Mouse (Mus musculus): ENCODE measurements around the gene Ush2a. TPM values are rescaled to one million over a fixed set of nuclear protein-coding genes. Genes with fewer than 3 reads are reported as not detected.

Gene Ush2a
- polyA plus RNA-seq, 1 experiment from 2014 or later = 0.05 TPM

DNA sequence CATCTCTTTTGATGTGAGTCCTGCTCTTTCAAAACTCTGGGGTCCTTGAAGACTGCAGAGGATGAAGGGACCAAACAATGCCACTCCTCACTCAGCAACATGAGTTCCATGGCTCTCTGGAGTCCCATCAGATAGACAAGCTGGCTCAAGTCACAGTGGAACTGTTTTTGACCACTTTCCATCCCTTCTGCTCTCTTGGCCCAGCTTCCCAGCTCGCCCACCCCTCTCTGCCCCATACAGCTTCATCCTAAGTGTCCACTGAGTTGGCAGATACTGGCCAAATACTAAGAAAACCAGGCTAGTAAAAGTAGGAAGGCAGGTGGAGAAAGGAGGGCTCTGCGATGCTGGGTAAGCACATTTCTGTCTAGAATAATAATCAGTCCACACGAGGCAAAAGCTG lies 265.6 kb downstream of the Ush2a start:
- no peaks in the 10 kb centered on the region for H3K4me1 ChIP-seq (ENCODE audit: insufficient read depth, low read length)
- H3K4me3 ChIP-seq (ENCODE audit: low read length) = no peak overlapping the region
- H3K9me3 ChIP-seq (ENCODE audit: low read length) = 0 out of 2 replicates have a peak, but pooled peaks cover 2% of the 10 kb centered on the region
- H3K27ac ChIP-seq (ENCODE audit: low read length) = no peak overlapping the region
- ATAC-seq (ENCODE audit: low FRiP score, low TSS enrichment) = no peak
- no peaks in the 10 kb centered on the region for H3K36me3 ChIP-seq (ENCODE audit: insufficient read depth, low read length)
- H3K27me3 ChIP-seq (ENCODE audit: insufficient read depth, low read length) = no peaks in the 10 kb centered on the region
- WGBS = 70% methylated on average over 3 of the region's 3 CpGs
- no peak overlapping the region for H3K4me2 ChIP-seq (replicated peaks; ENCODE audit: low read depth, low read length)
- H3K9ac ChIP-seq (replicated peaks; ENCODE audit: low read length) = no peak overlapping the region

DNA sequence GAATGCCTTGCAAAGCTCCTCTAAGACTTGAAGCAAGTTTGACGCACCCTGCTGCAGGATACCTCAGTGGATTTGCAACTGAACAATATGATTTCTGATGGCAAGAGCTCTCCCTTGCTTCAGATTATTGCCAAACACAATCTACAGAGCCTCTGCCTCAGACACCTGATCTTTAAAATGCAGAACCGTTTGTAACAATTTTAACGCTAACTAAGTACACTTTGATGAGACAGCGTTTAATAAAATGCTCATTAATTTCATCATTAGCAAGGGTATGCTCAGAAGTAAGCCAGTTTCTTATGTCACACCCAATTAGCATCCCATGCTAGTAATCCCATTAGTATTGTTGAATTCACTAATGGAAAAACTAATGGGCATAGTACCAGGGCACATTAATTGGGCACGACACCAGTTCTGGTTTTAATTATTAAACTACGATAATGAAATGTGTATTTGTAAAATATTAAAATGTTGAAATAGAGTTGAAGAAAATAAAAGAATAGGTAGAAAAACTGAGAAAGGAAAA lies 267.8 kb downstream of the Ush2a start:
- H3K4me3 ChIP-seq (ENCODE audit: low read length) = no peak overlapping the region
- no peak overlapping the region for H3K4me2 ChIP-seq (replicated peaks; ENCODE audit: low read depth, low read length)
- H3K36me3 ChIP-seq (ENCODE audit: insufficient read depth, low read length) = no peaks in the 10 kb centered on the region
- no peak overlapping the region for H3K9ac ChIP-seq (replicated peaks; ENCODE audit: low read length)
- no peak for ATAC-seq (ENCODE audit: low FRiP score, low TSS enrichment)
- H3K4me1 ChIP-seq (ENCODE audit: insufficient read depth, low read length) = no peaks in the 10 kb centered on the region
- H3K9me3 ChIP-seq (ENCODE audit: low read length) = 0 out of 2 replicates have a peak, but pooled peaks cover 2% of the 10 kb centered on the region
- no peak overlapping the region for H3K27ac ChIP-seq (ENCODE audit: low read length)
- H3K27me3 ChIP-seq (ENCODE audit: insufficient read depth, low read length) = no peaks in the 10 kb centered on the region
- whole genome bisulfite sequencing = 94% methylated on average over 6 of the region's 6 CpGs

- Histone ChIP-seq H3K36me3 (ENCODE audit: insufficient read depth, low read length) (no peaks in the 10 kb centered on the region), H3K9me3 (ENCODE audit: low read length) (peaks cover 3% of the 10 kb centered on the region; the same call in 1 of the 2 replicates), H3K27ac (ENCODE audit: low read length) (no peak overlapping the region), H3K4me2 (replicated peaks; ENCODE audit: low read depth, low read length) (no peak overlapping the region), H3K27me3 (ENCODE audit: insufficient read depth, low read length) (no peaks in the 10 kb centered on the region), H3K9ac (replicated peaks; ENCODE audit: low read length) (no peak overlapping the region), H3K4me3 (ENCODE audit: low read length) (no peak overlapping the region), H3K4me1 (ENCODE audit: insufficient read depth, low read length) (no peaks in the 10 kb centered on the region)
- WGBS = 32% methylated on average over 1 of the region's 1 CpGs
- no peak for ATAC-seq (ENCODE audit: low FRiP score, low TSS enrichment)
These were observed 275.2 kb downstream of the Ush2a start for GRCm38 (mm10) chr1:188537021-188537420.

- Histone ChIP-seq H3K9ac (replicated peaks; ENCODE audit: low read length) (no peak overlapping the region), H3K27me3 (ENCODE audit: insufficient read depth, low read length) (no peaks in the 10 kb centered on the region), H3K36me3 (ENCODE audit: insufficient read depth, low read length) (no peaks in the 10 kb centered on the region), H3K27ac (ENCODE audit: low read length) (no peak overlapping the region), H3K9me3 (ENCODE audit: low read length) (peaks cover 3% of the 10 kb centered on the region; the same call in 1 of the 2 replicates), H3K4me2 (replicated peaks; ENCODE audit: low read depth, low read length) (no peak overlapping the region), H3K4me1 (ENCODE audit: insufficient read depth, low read length) (no peaks in the 10 kb centered on the region), H3K4me3 (ENCODE audit: low read length) (no peak overlapping the region)
- 93% methylated on average over 5 of the region's 5 CpGs for WGBS
- no peak for ATAC-seq (ENCODE audit: low FRiP score, low TSS enrichment)
These were observed 277.8 kb downstream of the Ush2a start for GRCm38 (mm10) chr1:188539621-188540020.

DNA sequence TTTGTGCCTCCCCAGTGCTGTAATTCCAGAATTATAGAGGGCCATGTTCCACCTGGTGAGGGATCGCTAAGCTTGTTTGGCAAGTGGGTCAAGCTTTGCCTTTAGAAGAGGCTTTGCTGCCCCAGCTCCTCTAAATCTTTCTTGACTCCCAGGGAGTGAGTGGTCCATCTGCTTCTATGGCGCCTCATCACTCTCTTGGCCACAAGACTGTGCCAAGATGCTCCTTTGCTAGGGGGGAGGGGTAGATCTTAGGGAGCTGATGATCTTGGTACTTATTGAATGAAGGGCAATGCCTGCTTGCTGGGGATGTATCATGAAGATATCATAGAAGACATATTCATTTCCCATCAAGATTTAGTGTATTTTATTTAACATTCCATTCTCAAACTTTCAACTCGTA lies 279.7 kb downstream of the Ush2a start:
- no peaks in the 10 kb centered on the region for H3K27me3 ChIP-seq (ENCODE audit: insufficient read depth, low read length)
- 97% methylated on average over 3 of the region's 3 CpGs for WGBS
- no peaks in the 10 kb centered on the region for H3K36me3 ChIP-seq (ENCODE audit: insufficient read depth, low read length)
- no peak overlapping the region for H3K4me2 ChIP-seq (replicated peaks; ENCODE audit: low read depth, low read length)
- peaks cover 3% of the 10 kb centered on the region; the same call in 1 of the 2 replicates for H3K9me3 ChIP-seq (ENCODE audit: low read length)
- no peak for ATAC-seq (ENCODE audit: low FRiP score, low TSS enrichment)
- H3K27ac ChIP-seq (ENCODE audit: low read length) = no peak overlapping the region
- no peaks in the 10 kb centered on the region for H3K4me1 ChIP-seq (ENCODE audit: insufficient read depth, low read length)
- no peak overlapping the region for H3K9ac ChIP-seq (replicated peaks; ENCODE audit: low read length)
- no peak overlapping the region for H3K4me3 ChIP-seq (ENCODE audit: low read length)

DNA sequence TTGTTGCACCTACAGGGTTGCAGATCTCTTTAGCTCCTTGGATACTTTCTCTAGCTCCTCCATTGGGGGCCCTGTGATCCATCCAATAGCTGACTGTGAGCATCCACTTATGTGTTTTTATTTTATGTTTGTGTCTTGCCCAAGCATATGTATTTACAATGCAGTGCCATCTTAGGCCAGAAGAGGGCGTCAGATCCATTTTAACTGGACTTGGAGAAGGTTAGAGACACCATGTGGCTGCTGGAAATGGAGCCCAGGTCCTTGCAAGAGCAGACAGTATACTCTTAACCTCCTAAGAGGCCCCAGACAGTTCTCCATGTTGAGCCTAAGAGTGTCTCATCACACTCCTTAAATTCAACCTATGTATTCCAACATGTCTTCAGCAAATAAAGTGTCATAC lies 281.5 kb downstream of the Ush2a start:
- peaks cover 3% of the 10 kb centered on the region; the same call in 1 of the 2 replicates for H3K9me3 ChIP-seq (ENCODE audit: low read length)
- H3K9ac ChIP-seq (replicated peaks; ENCODE audit: low read length) = no peak overlapping the region
- no peaks in the 10 kb centered on the region for H3K36me3 ChIP-seq (ENCODE audit: insufficient read depth, low read length)
- no peak overlapping the region for H3K27ac ChIP-seq (ENCODE audit: low read length)
- no peak for ATAC-seq (ENCODE audit: low FRiP score, low TSS enrichment)
- H3K4me2 ChIP-seq (replicated peaks; ENCODE audit: low read depth, low read length) = no peak overlapping the region
- H3K4me3 ChIP-seq (ENCODE audit: low read length) = no peak overlapping the region
- H3K4me1 ChIP-seq (ENCODE audit: insufficient read depth, low read length) = no peaks in the 10 kb centered on the region
- H3K27me3 ChIP-seq (ENCODE audit: insufficient read depth, low read length) = no peaks in the 10 kb centered on the region
- WGBS = 32% methylated on average over 1 of the region's 1 CpGs

DNA sequence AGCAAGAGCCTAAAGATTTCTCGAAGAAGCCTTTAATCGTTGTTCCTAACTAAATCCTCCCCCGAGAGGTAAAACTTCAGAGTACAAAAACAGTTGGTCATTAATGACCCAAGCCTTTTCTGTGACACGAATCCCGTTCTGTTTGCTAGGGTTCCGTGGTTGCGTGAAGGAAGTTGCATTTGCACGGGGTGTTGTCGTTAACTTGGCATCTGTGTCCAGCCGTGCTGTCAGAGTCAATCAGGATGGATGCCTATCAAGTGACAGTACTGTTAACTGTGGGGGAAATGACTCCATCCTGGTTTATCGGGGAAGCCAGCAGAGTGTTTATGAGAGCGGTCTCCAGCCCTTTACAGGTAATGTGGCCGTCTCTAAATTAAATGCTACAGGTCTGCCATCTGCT lies 287.9 kb downstream of the Ush2a start:
- 39% methylated on average over 13 of the region's 13 CpGs for WGBS
- no peak for ATAC-seq (ENCODE audit: low FRiP score, low TSS enrichment)
- H3K4me3 ChIP-seq (ENCODE audit: low read length) = no peak overlapping the region
- no peaks in the 10 kb centered on the region for H3K9me3 ChIP-seq (ENCODE audit: low read length)
- no peaks in the 10 kb centered on the region for H3K27me3 ChIP-seq (ENCODE audit: insufficient read depth, low read length)
- H3K36me3 ChIP-seq (ENCODE audit: insufficient read depth, low read length) = no peaks in the 10 kb centered on the region
- no peak overlapping the region for H3K4me2 ChIP-seq (replicated peaks; ENCODE audit: low read depth, low read length)
- H3K27ac ChIP-seq (ENCODE audit: low read length) = no peak overlapping the region
- H3K9ac ChIP-seq (replicated peaks; ENCODE audit: low read length) = no peak overlapping the region
- no peaks in the 10 kb centered on the region; the same call in 1 of the 2 replicates for H3K4me1 ChIP-seq (ENCODE audit: insufficient read depth, low read length)

GRCm38 (mm10) chr1:188551802-188552201 lies 290.0 kb downstream of the Ush2a start:
- no peak overlapping the region for H3K4me2 ChIP-seq (replicated peaks; ENCODE audit: low read depth, low read length)
- no peak overlapping the region for H3K27ac ChIP-seq (ENCODE audit: low read length)
- no peak for ATAC-seq (ENCODE audit: low FRiP score, low TSS enrichment)
- no peak overlapping the region for H3K4me3 ChIP-seq (ENCODE audit: low read length)
- H3K4me1 ChIP-seq (ENCODE audit: insufficient read depth, low read length) = no peaks in the 10 kb centered on the region; the same call in 1 of the 2 replicates
- H3K9ac ChIP-seq (replicated peaks; ENCODE audit: low read length) = no peak overlapping the region
- no peaks in the 10 kb centered on the region for H3K9me3 ChIP-seq (ENCODE audit: low read length)
- WGBS = 32% methylated on average over 5 of the region's 5 CpGs
- no peaks in the 10 kb centered on the region for H3K36me3 ChIP-seq (ENCODE audit: insufficient read depth, low read length)
- no peaks in the 10 kb centered on the region for H3K27me3 ChIP-seq (ENCODE audit: insufficient read depth, low read length)

- H3K4me3 ChIP-seq (ENCODE audit: low read length) = no peak overlapping the region
- no peak overlapping the region for H3K4me2 ChIP-seq (replicated peaks; ENCODE audit: low read depth, low read length)
- H3K27ac ChIP-seq (ENCODE audit: low read length) = no peak overlapping the region
- 17% methylated on average over 2 of the region's 2 CpGs for WGBS
- H3K27me3 ChIP-seq (ENCODE audit: insufficient read depth, low read length) = no peaks in the 10 kb centered on the region
- no peaks in the 10 kb centered on the region for H3K9me3 ChIP-seq (ENCODE audit: low read length)
- H3K4me1 ChIP-seq (ENCODE audit: insufficient read depth, low read length) = no peaks in the 10 kb centered on the region
- no peak for ATAC-seq (ENCODE audit: low FRiP score, low TSS enrichment)
- H3K9ac ChIP-seq (replicated peaks; ENCODE audit: low read length) = no peak overlapping the region
- H3K36me3 ChIP-seq (ENCODE audit: insufficient read depth, low read length) = no peaks in the 10 kb centered on the region
These were observed 297.1 kb downstream of the Ush2a start for GRCm38 (mm10) chr1:188558911-188559310.

DNA sequence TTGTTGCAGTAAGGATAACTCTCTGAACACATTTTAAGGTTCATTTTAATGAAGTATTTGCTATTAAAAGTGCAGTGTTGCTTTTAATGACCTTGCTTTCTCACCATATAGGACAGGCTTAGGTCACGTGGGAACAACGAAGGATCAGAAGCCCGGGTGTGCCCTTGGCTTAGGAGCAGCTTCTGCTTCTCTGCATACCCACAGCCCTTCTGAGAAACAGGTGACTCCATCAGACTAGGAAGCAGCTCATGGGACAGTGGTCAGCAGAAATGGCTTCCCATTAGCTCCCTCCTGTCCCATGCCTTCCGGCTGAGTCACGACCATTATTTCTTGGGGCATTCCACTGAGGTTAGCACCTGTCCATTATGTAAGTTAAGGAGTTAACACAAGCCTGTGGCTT lies 304.4 kb downstream of the Ush2a start:
- Histone ChIP-seq H3K4me1 (ENCODE audit: insufficient read depth, low read length) (no peaks in the 10 kb centered on the region), H3K27ac (ENCODE audit: low read length) (no peak overlapping the region), H3K4me3 (ENCODE audit: low read length) (no peak overlapping the region), H3K4me2 (replicated peaks; ENCODE audit: low read depth, low read length) (no peak overlapping the region), H3K9me3 (ENCODE audit: low read length) (no peaks in the 10 kb centered on the region), H3K9ac (replicated peaks; ENCODE audit: low read length) (no peak overlapping the region), H3K36me3 (ENCODE audit: insufficient read depth, low read length) (no peaks in the 10 kb centered on the region), H3K27me3 (ENCODE audit: insufficient read depth, low read length) (no peaks in the 10 kb centered on the region)
- 85% methylated on average over 5 of the region's 5 CpGs for WGBS
- no peak for ATAC-seq (ENCODE audit: low FRiP score, low TSS enrichment)

Measured in kidney, embryonic 16.5 days (tissue).